Mouse (Mus musculus) E14TG2a.4 (cell line): Measurements from ENCODE around the gene Srpk1.

ENCODE experiments used
- CTCF ChIP-seq: conservative IDR thresholded peaks from 2 replicates; pipeline ENCODE4 v1.5.1; 2014; ENCODE audit warnings: low read length
- NANOG ChIP-seq: IDR thresholded peaks from 2 replicates; pipeline ENCODE4 v1.6.1; 2014; ENCODE audit warnings: borderline replicate concordance, low read length, mixed read lengths
- POU5F1 ChIP-seq: IDR thresholded peaks from 2 replicates; pipeline ENCODE4 v1.6.1; 2014; ENCODE audit warnings: low read length, borderline replicate concordance

DNA sequence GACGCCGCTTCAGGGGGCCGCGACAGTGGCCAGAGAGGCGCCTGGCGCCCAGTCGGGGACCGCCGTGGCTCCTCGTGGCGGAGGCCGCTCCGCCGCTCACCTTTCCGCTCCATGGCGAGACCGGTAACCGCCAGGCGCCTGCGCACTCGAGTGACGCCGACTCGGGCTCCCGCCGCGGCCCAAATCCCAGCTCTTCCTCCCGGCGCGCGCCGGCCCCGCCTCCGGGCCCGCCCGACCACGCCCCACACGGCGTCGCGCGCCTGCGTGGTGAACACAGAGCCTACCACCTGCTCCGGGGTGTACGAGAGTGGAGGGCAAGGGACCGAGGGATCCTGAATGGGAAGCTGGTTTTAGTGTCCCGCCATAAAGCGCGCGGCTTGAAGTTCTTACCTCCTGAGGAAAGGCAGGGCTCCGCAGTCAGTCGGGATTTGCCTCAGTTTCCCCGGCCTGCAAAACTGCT, at the start of gene Srpk1:
- TF ChIP-seq CTCF (no peak), NANOG (no peak), POU5F1 (no peak)
